Mouse (Mus musculus): Measurements from ENCODE around the gene Olfr1291-ps1. TPM values are rescaled to one million over a fixed set of nuclear protein-coding genes. Genes with fewer than 3 reads are reported as not detected.

Olfr1291-ps1 gene
- not detected for total RNA-seq (2021)

DNA sequence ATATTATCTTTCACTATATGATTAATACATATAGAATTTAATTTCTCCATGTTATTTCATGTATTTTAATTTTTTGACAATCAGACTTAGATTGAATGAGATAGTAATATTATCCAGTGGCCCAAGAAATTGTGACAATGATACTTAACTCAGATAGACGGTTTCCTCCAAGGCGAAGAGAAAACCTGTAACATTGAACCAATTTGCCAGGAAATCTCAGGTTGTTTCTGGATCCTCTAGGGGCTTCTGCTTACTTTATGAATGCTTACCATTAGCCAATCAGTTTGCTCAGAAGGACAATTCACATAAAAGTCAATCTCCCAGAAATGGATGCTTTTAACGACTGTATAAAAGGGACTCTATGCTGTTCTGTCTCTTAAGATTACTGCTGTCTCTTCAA lies at the start of gene Olfr1291-ps1:
Gene Olfr1291-ps1 (plus strand): TSS at position 301 of the 400 bp plus-strand sequence.
- intact Hi-C loops (cut with DNase I): no loop called here
- DNase-seq (ENCODE audit: extremely low spot score in 1 of 2, low spot score in 2 of 2): no peak

DNA sequence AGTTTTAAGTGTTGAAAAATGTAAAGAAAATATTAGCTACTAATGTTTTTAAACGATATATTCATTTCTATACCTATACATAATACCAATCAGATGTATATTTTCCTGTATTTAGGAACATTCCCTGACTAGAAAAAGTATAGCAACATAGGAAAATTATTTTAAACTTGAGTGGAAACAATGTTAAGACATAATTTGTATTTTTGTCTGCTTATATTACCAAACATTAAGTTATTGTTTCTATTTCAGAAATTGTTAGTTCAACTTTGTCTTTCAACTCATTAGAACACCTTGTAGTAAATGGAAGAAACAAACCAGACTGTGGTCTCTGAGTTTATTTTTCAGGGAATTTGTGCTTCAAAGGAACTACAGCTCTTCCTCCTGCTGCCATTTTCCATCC lies 48.1 kb upstream of the Olfr1291-ps1 start, which contains the start of gene Olfr1287:
Gene Olfr1287 (plus strand): TSS at position 301 of the 400 bp plus-strand sequence.
- DNase-seq (ENCODE audit: extremely low spot score in 1 of 2, low spot score in 2 of 2): no peak
- intact Hi-C loops (cut with DNase I): no loop called here

GRCm38 (mm10) chr2:111473801-111474200 lies 23.2 kb upstream of the Olfr1291-ps1 start, which contains the start of gene Olfr1288:
Gene Olfr1288, plus strand, starts transcription at chr2:111474101.
- intact Hi-C loops (cut with DNase I): no loop called here
- no peak for DNase-seq (ENCODE audit: extremely low spot score in 1 of 2, low spot score in 2 of 2)

GRCm38 (mm10) chr2:111480519-111480918 lies 16.5 kb upstream of the Olfr1291-ps1 start, which contains the start of gene Olfr1289:
Gene Olfr1289, plus strand, starts transcription at chr2:111480819.
- DNase-seq (ENCODE audit: extremely low spot score in 1 of 2, low spot score in 2 of 2): no peak
- intact Hi-C loops (cut with DNase I): no loop called here

GRCm38 (mm10) chr2:111493729-111494128 lies 3.3 kb upstream of the Olfr1291-ps1 start, which contains the start of gene Olfr1290:
Gene Olfr1290, minus strand, starts transcription at chr2:111493829.
- intact Hi-C loops (cut with DNase I): no loop called here
- no peak for DNase-seq (ENCODE audit: extremely low spot score in 1 of 2, low spot score in 2 of 2)

DNA sequence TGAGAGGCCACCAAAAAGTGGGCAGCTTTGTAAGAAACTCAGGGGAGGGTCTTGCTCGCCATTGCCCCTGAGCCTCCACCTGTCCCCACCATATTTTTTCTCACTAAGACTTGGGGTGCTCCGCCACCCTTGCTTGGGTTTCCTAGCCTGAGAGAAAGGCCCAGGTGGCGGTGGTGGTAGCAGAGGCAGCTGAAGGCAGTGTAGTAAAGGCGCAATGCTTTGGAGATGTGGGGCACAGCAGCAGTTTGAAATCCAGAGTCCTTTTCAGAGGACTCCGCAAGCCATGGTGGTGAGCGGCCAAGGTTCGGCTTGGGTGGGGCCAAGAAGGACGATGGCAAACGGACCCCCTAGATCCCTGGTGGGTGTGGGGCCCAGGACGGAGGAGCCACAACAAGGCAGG lies 20.5 kb downstream of the Olfr1291-ps1 start:
- no peak for DNase-seq (ENCODE audit: extremely low spot score in 1 of 2, low spot score in 2 of 2)
- intact Hi-C loops (cut with DNase I): no loop called here

- intact Hi-C loops (cut with DNase I): no loop called here
- no peak for DNase-seq (ENCODE audit: extremely low spot score in 1 of 2, low spot score in 2 of 2)
Observed at GRCm38 (mm10) chr2:111524903-111525302, 27.9 kb downstream of the Olfr1291-ps1 start, which contains the start of gene Olfr1293-ps. Gene Olfr1293-ps, plus strand, starts transcription at chr2:111525203.

GRCm38 (mm10) chr2:111540191-111540590 lies 43.2 kb downstream of the Olfr1291-ps1 start, which contains the start of gene Olfr1294:
Gene Olfr1294, minus strand, starts transcription at chr2:111540291.
- intact Hi-C loops (cut with DNase I): no loop called here
- no peak for DNase-seq (ENCODE audit: extremely low spot score in 1 of 2, low spot score in 2 of 2)

Other genes with a start within 250 kb of the Olfr1291-ps1 start
- not detected for gene Olfr1276, start 242.7 kb upstream of the Olfr1291-ps1 start, total RNA-seq (2021)
- gene Olfr1277, start 223.1 kb upstream of the Olfr1291-ps1 start, total RNA-seq (2021): not detected
- not detected for gene Olfr1278, start 207.0 kb upstream of the Olfr1291-ps1 start, total RNA-seq (2021)
- not detected for gene Olfr1279, start 196.5 kb upstream of the Olfr1291-ps1 start, total RNA-seq (2021)
- not detected for gene Olfr1280, start 183.2 kb upstream of the Olfr1291-ps1 start, total RNA-seq (2021)
- not detected for gene Olfr1281, start 170.7 kb upstream of the Olfr1291-ps1 start, total RNA-seq (2021)
- not detected for gene Olfr1282, start 161.1 kb upstream of the Olfr1291-ps1 start, total RNA-seq (2021)
- not detected for gene Olfr1283, start 130.4 kb upstream of the Olfr1291-ps1 start, total RNA-seq (2021)
- gene Olfr1284, start 121.7 kb upstream of the Olfr1291-ps1 start, total RNA-seq (2021): not detected
- gene Olfr1286, start 74.1 kb upstream of the Olfr1291-ps1 start, total RNA-seq (2021): not detected
- gene Olfr1287, start 48.0 kb upstream of the Olfr1291-ps1 start, total RNA-seq (2021): not detected
- not detected for gene Olfr1288, start 23.1 kb upstream of the Olfr1291-ps1 start, total RNA-seq (2021)
- not detected for gene Olfr1289, start 16.4 kb upstream of the Olfr1291-ps1 start, total RNA-seq (2021)
- gene Olfr1290, start 3.4 kb upstream of the Olfr1291-ps1 start, total RNA-seq (2021): not detected
- not detected for gene Olfr1293-ps, start 28.0 kb downstream of the Olfr1291-ps1 start, total RNA-seq (2021)
- not detected for gene Olfr1294, start 43.1 kb downstream of the Olfr1291-ps1 start, total RNA-seq (2021)
- gene Olfr1295, start 72.5 kb downstream of the Olfr1291-ps1 start, total RNA-seq (2021): not detected
- not detected for gene Olfr1297, start 129.3 kb downstream of the Olfr1291-ps1 start, total RNA-seq (2021)
- gene Olfr1298, start 152.0 kb downstream of the Olfr1291-ps1 start, total RNA-seq (2021): not detected
- not detected for gene Olfr1299, start 164.2 kb downstream of the Olfr1291-ps1 start, total RNA-seq (2021)